Mouse (Mus musculus): ENCODE data around the gene Vtn. TPM values are rescaled to one million over a fixed set of nuclear protein-coding genes. Genes with fewer than 3 reads are reported as not detected.

Gene Vtn
- polyA plus RNA-seq, 1 experiment from 2014 or later = 0.81 TPM

DNA sequence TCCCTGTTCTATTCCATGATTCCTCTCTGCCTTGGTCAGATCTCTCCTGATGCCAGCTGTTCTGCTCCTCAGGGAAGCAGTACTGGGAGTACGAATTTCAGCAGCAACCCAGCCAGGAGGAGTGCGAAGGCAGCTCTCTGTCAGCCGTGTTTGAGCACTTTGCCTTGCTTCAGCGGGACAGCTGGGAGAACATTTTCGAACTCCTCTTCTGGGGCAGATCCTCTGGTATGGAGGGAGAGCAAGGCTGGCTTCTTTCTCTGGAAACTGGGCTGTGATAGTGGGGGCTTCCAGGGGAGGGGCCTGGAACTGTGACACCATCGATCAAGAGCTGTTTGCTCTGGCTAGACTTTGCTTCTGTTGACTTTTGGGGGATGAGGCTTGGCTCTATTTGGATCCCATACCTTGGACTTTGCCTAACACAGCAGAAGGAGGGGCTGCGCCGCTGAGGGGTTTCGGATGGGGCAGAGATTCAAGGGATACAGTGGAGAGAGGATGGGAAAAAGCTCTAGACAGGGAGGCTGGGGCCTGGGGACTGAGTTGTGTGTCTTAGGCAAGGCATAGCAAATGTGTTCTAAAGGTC is 1.8 kb downstream of the Vtn start:
- H3K36me3 ChIP-seq (ENCODE audit: control insufficient read depth, insufficient read depth, low read length) = no peaks in the 10 kb centered on the region
- H3K9ac ChIP-seq (replicated peaks; ENCODE audit: low read depth, low read length) = no peak overlapping the region
- 54% methylated on average over 9 of the region's 9 CpGs for WGBS
- no peaks in the 10 kb centered on the region for H3K4me1 ChIP-seq (ENCODE audit: control insufficient read depth, insufficient read depth, low read length)
- H3K4me3 ChIP-seq (ENCODE audit: low read depth, low read length) = no peak overlapping the region
- no peak overlapping the region for H3K4me2 ChIP-seq (replicated peaks; ENCODE audit: low read depth, low read length)
- ATAC-seq (ENCODE audit: insufficient number of reproducible peaks, insufficient read depth, low FRiP score, low read depth) = no peak
- H3K27me3 ChIP-seq (ENCODE audit: control insufficient read depth, insufficient read depth, low read length) = peaks cover 10% of the 10 kb centered on the region
- no peak overlapping the region for H3K27ac ChIP-seq (ENCODE audit: low read length)
- H3K9me3 ChIP-seq (ENCODE audit: control insufficient read depth, low read depth, low read length) = no peaks in the 10 kb centered on the region

DNA sequence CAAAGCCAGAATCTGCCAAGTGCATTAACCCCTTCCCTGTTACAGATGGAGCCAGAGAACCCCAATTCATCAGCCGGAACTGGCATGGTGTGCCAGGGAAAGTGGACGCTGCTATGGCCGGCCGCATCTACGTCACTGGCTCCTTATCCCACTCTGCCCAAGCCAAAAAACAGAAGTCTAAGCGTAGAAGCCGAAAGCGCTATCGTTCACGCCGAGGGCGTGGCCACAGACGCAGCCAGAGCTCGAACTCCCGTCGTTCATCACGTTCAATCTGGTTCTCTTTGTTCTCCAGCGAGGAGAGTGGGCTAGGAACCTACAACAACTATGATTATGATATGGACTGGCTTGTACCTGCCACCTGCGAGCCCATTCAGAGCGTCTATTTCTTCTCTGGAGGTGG is 2.6 kb downstream of the Vtn start:
- H3K9me3 ChIP-seq (ENCODE audit: control insufficient read depth, low read depth, low read length) = no peaks in the 10 kb centered on the region
- no peak overlapping the region for H3K27ac ChIP-seq (ENCODE audit: low read length)
- H3K4me2 ChIP-seq (replicated peaks; ENCODE audit: low read depth, low read length) = no peak overlapping the region
- peaks cover 6% of the 10 kb centered on the region for H3K27me3 ChIP-seq (ENCODE audit: control insufficient read depth, insufficient read depth, low read length)
- no peak overlapping the region for H3K9ac ChIP-seq (replicated peaks; ENCODE audit: low read depth, low read length)
- no peak for ATAC-seq (ENCODE audit: insufficient number of reproducible peaks, insufficient read depth, low FRiP score, low read depth)
- no peaks in the 10 kb centered on the region for H3K4me1 ChIP-seq (ENCODE audit: control insufficient read depth, insufficient read depth, low read length)
- WGBS = 76% methylated on average over 20 of the region's 20 CpGs
- H3K36me3 ChIP-seq (ENCODE audit: control insufficient read depth, insufficient read depth, low read length) = no peaks in the 10 kb centered on the region
- no peak overlapping the region for H3K4me3 ChIP-seq (ENCODE audit: low read depth, low read length)

DNA sequence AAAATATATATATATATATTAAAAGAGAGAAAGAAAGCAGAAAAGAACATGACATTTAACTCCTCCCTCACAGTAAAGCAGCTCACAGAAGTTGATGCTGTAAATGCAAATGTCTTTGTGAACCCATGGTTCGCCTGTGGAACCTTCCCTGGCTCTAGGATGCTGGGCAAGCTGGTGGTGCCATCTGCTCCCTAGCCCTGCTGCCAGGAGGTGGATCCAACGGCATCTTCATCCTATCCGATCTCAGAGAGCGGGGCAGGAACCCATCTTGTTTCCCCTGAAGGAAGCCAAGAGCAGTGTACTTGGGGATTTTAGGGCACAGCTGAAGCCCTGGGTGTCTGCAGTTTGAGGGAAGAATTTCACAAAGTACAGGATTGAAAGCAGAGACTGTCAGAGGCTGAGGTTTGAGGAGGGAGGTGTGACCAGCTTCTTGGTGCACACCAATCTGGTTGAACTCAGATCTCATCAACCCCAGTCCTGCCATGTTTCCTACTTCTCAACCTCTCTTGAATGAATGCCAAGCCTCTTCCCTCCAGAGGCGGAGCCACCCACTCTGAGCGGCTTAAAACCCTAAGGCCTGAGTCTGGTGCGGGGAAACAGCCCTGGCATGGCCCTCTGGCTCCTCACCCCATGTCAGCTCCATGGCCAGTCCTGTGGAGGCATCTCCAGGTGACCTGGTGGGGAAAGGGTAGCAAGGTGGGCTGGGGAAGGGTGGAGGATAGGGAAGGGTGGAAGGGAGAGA is 4.2 kb downstream of the Vtn start, which contains the start of gene Sebox:
Sebox (plus strand) TSS at position 539 of the 742 bp plus-strand sequence.
- Histone ChIP-seq H3K27ac (ENCODE audit: low read length) (no peak within 1 kb of the TSS), H3K9ac (replicated peaks; ENCODE audit: low read depth, low read length) (no peak within 1 kb of the TSS), H3K4me3 (ENCODE audit: low read depth, low read length) (no peak within 1 kb of the TSS), H3K4me2 (replicated peaks; ENCODE audit: low read depth, low read length) (no peak within 1 kb of the TSS), H3K4me1 (ENCODE audit: control insufficient read depth, insufficient read depth, low read length) (no peaks in the 10 kb centered on the region), H3K36me3 (ENCODE audit: control insufficient read depth, insufficient read depth, low read length) (peaks cover 11% of the 10 kb centered on the region), H3K27me3 (ENCODE audit: control insufficient read depth, insufficient read depth, low read length) (peaks cover 6% of the 10 kb centered on the region), H3K9me3 (ENCODE audit: control insufficient read depth, low read depth, low read length) (no peaks in the 10 kb centered on the region)
- no peak for ATAC-seq (ENCODE audit: insufficient number of reproducible peaks, insufficient read depth, low FRiP score, low read depth)
- 68% methylated on average over 7 of the region's 7 CpGs for WGBS

DNA sequence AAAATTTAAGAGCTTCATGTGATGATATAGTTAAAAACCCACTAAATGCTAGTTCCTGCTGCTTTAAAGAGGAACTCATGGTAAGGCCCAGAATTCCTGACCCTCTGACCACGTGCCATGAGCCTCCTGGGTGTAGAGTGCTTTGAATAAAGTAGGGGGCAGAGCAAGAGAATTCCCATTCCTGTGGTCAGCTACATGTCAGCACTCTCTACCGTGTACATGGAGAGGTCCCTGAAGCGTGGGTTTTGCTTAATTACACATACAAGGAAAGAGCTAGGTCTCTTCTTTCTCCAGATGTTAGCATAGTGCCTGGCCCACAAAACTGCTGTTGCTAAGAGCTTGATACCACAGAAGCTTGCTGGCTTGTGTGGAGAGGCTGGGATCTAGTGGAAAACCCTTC is 6.5 kb downstream of the Vtn start:
- no peak overlapping the region for H3K4me3 ChIP-seq (ENCODE audit: low read depth, low read length)
- H3K4me2 ChIP-seq (replicated peaks; ENCODE audit: low read depth, low read length) = no peak overlapping the region
- H3K36me3 ChIP-seq (ENCODE audit: control insufficient read depth, insufficient read depth, low read length) = peaks cover 16% of the 10 kb centered on the region
- WGBS = 71% methylated on average over 3 of the region's 3 CpGs
- H3K4me1 ChIP-seq (ENCODE audit: control insufficient read depth, insufficient read depth, low read length) = no peaks in the 10 kb centered on the region
- H3K27me3 ChIP-seq (ENCODE audit: control insufficient read depth, insufficient read depth, low read length) = no peaks in the 10 kb centered on the region
- ATAC-seq (ENCODE audit: insufficient number of reproducible peaks, insufficient read depth, low FRiP score, low read depth) = no peak
- no peaks in the 10 kb centered on the region for H3K9me3 ChIP-seq (ENCODE audit: control insufficient read depth, low read depth, low read length)
- H3K9ac ChIP-seq (replicated peaks; ENCODE audit: low read depth, low read length) = no peak overlapping the region
- H3K27ac ChIP-seq (ENCODE audit: low read length) = no peak overlapping the region

DNA sequence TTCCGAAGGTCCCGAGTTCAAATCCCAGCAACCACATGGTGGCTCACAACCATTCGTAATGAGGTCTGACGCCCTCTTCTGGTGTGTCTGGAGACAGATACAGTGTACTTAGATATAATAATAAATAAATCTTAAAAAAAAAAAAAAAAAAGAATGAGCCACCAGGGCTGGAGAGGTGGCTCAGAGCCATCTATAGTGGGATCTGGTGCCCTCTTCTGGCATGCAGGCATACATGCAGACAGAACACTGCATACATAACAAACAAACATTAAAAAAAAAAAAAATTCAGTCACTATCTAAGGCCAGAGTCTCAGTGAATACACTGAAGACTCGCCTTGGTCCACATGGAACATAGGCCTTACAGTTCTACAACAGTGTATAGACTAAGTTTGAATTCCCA is 10.3 kb downstream of the Vtn start:
- Histone ChIP-seq H3K9ac (replicated peaks; ENCODE audit: low read depth, low read length) (no peak overlapping the region), H3K4me3 (ENCODE audit: low read depth, low read length) (no peak overlapping the region), H3K27me3 (ENCODE audit: control insufficient read depth, insufficient read depth, low read length) (no peaks in the 10 kb centered on the region), H3K9me3 (ENCODE audit: control insufficient read depth, low read depth, low read length) (no peaks in the 10 kb centered on the region), H3K4me2 (replicated peaks; ENCODE audit: low read depth, low read length) (no peak overlapping the region), H3K4me1 (ENCODE audit: control insufficient read depth, insufficient read depth, low read length) (peaks cover 11% of the 10 kb centered on the region; the same call in 1 of the 2 replicates), H3K27ac (ENCODE audit: low read length) (no peak overlapping the region), H3K36me3 (ENCODE audit: control insufficient read depth, insufficient read depth, low read length) (peaks cover 16% of the 10 kb centered on the region)
- ATAC-seq (ENCODE audit: insufficient number of reproducible peaks, insufficient read depth, low FRiP score, low read depth) = no peak
- 77% methylated on average over 5 of the region's 5 CpGs for WGBS

DNA sequence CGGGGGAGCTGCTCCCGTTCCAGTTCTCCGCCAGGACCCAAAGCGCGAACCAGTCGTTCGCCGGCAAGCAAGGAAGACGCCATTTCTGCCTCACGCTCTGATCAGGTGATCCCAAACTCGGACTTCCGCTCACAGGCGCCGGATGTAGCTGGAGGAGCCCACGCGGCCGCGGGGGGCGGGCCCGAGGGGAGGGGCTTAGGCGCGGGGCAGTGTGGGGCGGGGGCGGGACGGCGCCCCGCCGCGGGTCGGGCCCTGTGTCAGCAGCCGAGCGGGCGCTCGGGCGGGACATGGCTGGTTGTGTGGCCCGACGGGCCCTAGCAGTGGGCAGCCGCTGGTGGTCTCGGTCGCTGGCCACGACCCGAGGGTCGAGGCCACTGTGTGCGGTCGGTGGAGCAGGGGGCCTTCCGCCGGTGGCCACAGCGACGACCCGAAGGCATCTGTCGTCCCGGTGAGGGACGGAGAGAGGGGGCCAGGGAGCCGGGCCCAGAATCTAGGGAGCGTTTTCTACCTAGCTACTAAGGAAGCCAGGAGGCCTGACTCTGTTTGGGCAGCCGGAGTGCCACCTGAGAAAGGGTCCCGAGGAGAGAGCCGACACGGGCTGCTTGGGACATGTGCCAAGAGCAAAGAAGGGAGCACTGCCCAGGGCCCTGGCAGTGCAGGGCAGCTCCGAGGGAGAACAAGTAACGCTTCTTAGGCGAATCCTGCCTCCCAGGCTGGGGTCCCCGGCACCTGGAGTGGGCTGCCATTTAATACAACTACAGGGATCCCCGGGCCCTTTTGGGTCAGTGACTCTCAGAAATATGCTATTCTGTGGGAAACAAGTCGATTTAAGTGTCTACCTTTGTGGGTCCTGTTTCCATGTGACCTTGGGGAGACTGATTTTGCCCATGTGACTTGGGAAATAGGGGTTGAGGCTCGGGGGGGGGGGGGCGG is 13.4 kb downstream of the Vtn start, which contains the start of the genes Tmem199 and Poldip2:
Tmem199 (minus strand) TSS at position 148 of the 933 bp plus-strand sequence.
Poldip2 (plus strand) TSS at position 169 of the 933 bp plus-strand sequence.
- under 1% methylated on average over 61 of the region's 67 CpGs for WGBS
- Histone ChIP-seq H3K9me3 (ENCODE audit: control insufficient read depth, low read depth, low read length) (no peaks in the 10 kb centered on the region), H3K27me3 (ENCODE audit: control insufficient read depth, insufficient read depth, low read length) (no peaks in the 10 kb centered on the region), H3K4me3 (ENCODE audit: low read depth, low read length) (peak within 1 kb of the TSS; percentile 94), H3K4me2 (replicated peaks; ENCODE audit: low read depth, low read length) (peak within 1 kb of the TSS; percentile 91), H3K36me3 (ENCODE audit: control insufficient read depth, insufficient read depth, low read length) (peaks cover 29% of the 10 kb centered on the region), H3K4me1 (ENCODE audit: control insufficient read depth, insufficient read depth, low read length) (peaks cover 11% of the 10 kb centered on the region; the same call in 1 of the 2 replicates), H3K9ac (replicated peaks; ENCODE audit: low read depth, low read length) (peak within 1 kb of the TSS; percentile 95), H3K27ac (ENCODE audit: low read length) (peak within 1 kb of the TSS; percentile 84; the same call in 1 of the 2 replicates)
- peak; percentile 96 for ATAC-seq (ENCODE audit: insufficient number of reproducible peaks, insufficient read depth, low FRiP score, low read depth)

DNA sequence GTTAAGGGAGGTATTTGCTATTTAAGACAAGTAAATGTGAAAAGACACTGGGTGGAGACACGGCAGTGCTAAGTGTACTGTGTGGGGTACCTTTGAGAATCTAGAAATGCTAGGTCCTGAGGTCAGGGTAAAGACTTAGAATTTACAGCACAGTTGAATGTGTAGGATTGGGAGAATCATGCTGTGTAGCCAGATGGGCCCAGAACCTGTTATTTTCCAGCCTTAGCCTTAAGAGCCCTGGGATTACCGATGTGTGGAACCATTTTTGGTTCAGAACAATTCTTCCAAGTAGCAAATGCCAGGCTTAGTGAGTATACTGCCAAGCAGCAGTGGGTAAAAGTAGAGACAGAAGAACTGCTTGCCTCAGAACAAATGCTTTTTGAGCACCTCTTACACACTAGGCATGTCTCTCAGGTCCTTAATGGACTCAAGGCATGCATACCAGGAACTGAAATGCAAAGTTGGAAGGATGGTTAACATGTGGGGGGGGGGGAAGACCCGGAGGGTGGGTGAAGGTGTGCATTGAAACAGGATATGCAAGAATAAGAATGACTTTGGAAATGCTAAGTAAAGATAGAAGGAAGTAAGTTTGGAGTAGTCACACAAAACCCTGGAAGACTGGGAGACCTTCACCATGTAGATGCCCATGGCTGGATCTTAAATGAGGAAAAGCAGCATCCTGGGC is 14.4 kb downstream of the Vtn start:
- Histone ChIP-seq H3K27ac (ENCODE audit: low read length) (no peak overlapping the region), H3K4me3 (ENCODE audit: low read depth, low read length) (peak overlapping the region; percentile 94), H3K4me2 (replicated peaks; ENCODE audit: low read depth, low read length) (peak overlapping the region; percentile 91), H3K36me3 (ENCODE audit: control insufficient read depth, insufficient read depth, low read length) (peaks cover 29% of the 10 kb centered on the region), H3K27me3 (ENCODE audit: control insufficient read depth, insufficient read depth, low read length) (no peaks in the 10 kb centered on the region), H3K9me3 (ENCODE audit: control insufficient read depth, low read depth, low read length) (no peaks in the 10 kb centered on the region), H3K9ac (replicated peaks; ENCODE audit: low read depth, low read length) (peak overlapping the region; percentile 95; the same call in 1 of the 2 replicates), H3K4me1 (ENCODE audit: control insufficient read depth, insufficient read depth, low read length) (peaks cover 11% of the 10 kb centered on the region; the same call in 1 of the 2 replicates)
- WGBS = 74% methylated on average over 3 of the region's 3 CpGs
- ATAC-seq (ENCODE audit: insufficient number of reproducible peaks, insufficient read depth, low FRiP score, low read depth) = no peak

Data from stomach, embryonic 14.5 days (tissue).